Mouse (Mus musculus) bone marrow macrophage, adult 2 months (primary cell): ENCODE results near the gene Vipr1.

Source experiments
- CTCF ChIP-seq: IDR thresholded peaks from 2 replicates; pipeline ENCODE4 v1.5.1; 2012; ENCODE audit warnings: low read depth, mild to moderate bottlenecking, low read length, moderate library complexity
- POLR2A ChIP-seq: IDR thresholded peaks from 2 replicates; pipeline ENCODE4 v1.6.1; 2012; ENCODE audit warnings: mild to moderate bottlenecking, low read depth, low read length, borderline replicate concordance

DNA sequence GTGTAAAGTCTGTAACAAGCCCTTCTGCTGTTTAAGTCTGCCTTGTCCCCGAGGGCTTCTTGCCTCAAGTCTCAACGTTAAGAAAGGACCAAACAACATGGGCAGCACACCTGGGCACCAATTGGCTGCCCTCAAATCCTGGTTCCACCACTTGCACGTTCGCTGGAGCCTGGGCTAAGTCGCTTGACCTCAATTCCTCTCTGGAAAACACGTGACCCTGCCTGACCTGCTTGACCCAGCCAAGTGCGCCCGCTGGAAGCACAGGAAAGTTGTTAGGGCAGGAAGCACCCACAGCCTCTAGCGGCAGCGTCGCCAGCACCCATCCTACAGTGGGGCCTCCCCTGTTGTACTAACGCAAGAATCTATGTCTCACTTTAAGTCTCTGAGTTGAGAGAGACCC, 52.2 kb downstream of the Vipr1 start:
- TF ChIP-seq CTCF (no peak), POLR2A (no peak)
